Mouse (Mus musculus): ENCODE measurements around the gene Igfbp6. TPM values are rescaled to one million over a fixed set of nuclear protein-coding genes. Genes with fewer than 3 reads are reported as not detected.

Igfbp6 gene
- total RNA-seq, 2 experiments from 2014 or later = not detected

- ATAC-seq (replicated peaks; ENCODE audit: low FRiP score, poor library complexity, severe bottlenecking) = peak; percentile 68
Observed at GRCm38 (mm10) chr15:102107689-102108573, 36.2 kb upstream of the Igfbp6 start.

DNA sequence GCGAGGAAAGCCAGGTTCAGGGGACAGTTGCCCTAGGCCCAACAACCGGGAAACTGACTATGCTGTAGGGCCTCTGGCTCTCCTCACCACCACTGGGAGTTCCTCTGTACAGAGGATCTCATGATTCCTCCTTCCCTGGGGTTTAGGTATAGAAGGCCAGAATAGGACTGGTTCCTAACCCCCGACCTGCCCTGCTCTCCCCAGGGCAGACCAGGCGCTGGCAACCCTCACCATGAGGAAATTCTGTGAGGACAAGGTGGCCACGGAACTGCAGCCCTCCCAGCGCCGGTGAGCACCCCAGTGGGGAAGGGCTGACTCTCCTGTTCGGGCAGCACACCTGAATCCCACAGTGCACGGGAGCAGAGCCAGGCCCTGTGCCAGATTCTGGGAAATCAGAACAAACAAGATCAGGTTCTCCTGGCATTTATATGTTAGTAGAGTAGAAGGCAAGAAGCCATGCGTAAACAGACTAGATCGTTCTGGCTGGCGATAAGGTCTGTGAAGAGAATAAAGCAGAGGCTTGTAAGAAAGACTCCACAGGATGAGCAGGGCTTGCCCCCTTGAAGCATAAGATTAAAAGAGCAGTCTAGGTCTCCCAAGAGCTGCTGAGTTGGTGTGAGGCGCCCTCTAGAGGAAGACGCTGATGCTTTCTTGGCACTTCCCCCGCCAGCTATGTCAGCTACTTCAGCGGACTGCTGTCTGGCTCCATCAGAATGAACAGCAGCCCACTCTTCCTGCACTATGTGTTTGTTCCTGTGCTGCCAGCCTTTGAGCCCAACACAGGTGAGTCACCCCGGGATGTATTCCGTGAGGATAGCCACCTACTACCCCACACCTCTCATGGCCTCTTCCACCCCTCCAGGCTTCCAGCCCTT, 35.3 kb upstream of the Igfbp6 start:
- ATAC-seq (replicated peaks; ENCODE audit: low FRiP score, poor library complexity, severe bottlenecking) = no peak

GRCm38 (mm10) chr15:102110271-102110670, 33.9 kb upstream of the Igfbp6 start:
- ATAC-seq (replicated peaks; ENCODE audit: low FRiP score, poor library complexity, severe bottlenecking) = no peak

DNA sequence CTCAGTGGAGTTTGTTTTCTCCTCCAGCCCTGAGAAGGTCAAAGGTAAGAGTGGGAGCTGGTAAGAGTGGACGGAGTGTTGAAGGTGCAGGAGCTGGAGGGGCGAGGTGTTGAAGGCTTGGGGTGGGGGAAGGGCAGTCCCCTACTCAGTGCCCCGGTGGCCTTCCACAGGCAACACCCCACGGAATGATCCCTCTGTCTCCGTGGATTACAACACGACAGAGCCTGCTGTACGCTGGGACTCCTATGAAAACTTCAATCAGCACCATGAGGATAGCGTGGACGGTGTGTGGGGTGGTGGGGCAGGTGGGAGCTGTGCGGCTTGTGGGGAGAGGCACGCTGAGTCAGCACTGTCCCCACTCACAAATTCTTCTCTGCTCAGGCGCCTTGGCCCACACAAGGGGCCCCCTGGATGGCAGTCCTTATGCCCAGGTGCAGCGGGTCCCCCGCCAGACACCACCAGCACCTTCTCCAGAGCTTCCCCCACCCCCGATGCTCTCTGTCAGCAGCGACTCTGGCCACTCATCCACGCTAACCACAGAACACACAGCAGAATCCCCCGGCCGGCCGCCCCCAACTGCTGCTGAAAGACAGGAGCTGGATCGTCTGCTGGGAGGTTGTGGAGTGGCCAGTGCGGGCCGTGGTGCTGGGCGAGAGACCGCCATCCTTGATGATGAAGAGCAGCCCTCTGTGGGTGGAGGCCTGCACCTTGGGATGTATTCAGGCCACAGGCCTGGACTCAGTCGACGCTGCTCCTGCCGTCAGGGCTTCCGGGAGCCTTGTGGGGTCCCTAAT, 33.3 kb upstream of the Igfbp6 start:
- no peak for ATAC-seq (replicated peaks; ENCODE audit: low FRiP score, poor library complexity, severe bottlenecking)

- no peak for ATAC-seq (replicated peaks; ENCODE audit: low FRiP score, poor library complexity, severe bottlenecking)
Observed at GRCm38 (mm10) chr15:102111495-102111829, 32.7 kb upstream of the Igfbp6 start.

DNA sequence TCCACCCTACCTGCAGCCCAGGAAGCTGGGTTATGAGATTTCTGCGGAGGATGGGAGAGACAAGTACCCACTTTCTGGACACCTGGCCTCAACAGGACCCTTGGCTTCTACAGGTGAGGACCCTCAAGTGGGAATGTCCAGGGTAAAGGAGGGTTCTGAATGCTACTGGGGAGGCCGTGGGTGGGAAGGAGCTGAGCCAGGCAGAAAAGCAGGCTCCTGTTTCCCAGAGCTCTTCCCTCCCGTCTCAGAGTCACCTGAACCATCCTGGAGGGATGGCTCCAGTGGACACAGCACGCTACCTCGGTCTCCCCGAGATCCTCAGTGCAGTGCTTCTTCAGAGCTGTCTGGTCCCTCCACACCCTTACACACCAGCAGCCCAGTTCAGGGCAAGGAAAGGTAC, 32.0 kb upstream of the Igfbp6 start:
- no peak for ATAC-seq (replicated peaks; ENCODE audit: low FRiP score, poor library complexity, severe bottlenecking)

GRCm38 (mm10) chr15:102112827-102113226, 31.3 kb upstream of the Igfbp6 start:
- ATAC-seq (replicated peaks; ENCODE audit: low FRiP score, poor library complexity, severe bottlenecking) = no peak

DNA sequence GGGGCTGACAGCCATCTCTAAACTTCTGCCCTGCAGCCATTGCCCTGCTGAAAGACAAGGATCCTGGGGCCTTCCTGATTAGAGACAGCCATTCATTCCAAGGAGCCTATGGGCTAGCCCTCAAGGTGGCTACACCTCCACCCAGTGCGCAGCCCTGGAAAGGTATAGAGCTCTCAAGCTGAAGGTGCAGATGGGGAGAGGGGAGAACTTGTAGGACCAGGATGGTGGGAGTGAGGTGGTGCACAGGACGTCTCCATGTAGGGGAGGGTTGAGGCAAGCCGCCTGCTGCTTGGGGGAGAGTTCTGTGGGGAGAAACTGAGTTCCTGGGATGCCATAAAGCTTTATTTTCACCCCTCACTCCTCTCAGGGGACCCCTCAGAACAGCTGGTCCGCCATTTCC, 30.5 kb upstream of the Igfbp6 start:
- ATAC-seq (replicated peaks; ENCODE audit: low FRiP score, poor library complexity, severe bottlenecking) = no peak

DNA sequence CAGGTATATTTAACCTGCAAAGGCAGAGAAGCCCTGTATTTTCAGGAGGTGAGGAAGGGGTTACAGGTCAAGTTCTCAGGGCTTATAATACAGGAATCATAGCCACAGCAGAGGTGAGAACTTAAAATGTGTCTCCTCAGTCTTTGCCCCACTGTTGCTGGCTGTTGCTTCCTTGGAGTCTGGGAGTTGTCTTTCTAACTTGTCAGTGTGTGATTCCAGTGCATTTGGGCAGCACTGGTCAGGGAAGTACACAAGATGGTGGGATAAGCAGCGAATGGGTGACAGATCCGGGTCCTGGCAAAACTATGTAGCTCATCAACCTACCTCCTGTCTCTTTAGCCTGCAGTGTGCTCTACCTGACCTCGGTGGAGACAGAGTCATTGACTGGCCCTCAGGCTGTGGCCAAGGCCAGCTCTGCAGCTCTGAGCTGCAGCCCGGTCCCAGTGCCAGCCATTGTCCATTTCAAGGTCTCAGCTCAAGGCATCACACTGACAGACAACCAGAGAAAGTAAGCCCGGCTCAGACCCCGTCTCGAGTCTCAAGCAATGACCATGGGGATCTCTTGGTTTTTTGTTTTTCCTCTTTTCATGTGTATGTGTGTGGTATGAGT, 29.4 kb upstream of the Igfbp6 start:
- no peak for ATAC-seq (replicated peaks; ENCODE audit: low FRiP score, poor library complexity, severe bottlenecking)

- no peak for ATAC-seq (replicated peaks; ENCODE audit: low FRiP score, poor library complexity, severe bottlenecking)
Observed at GRCm38 (mm10) chr15:102115731-102116231, 28.4 kb upstream of the Igfbp6 start.

- ATAC-seq (replicated peaks; ENCODE audit: low FRiP score, poor library complexity, severe bottlenecking) = no peak
Observed at GRCm38 (mm10) chr15:102116753-102117415, 27.3 kb upstream of the Igfbp6 start.

GRCm38 (mm10) chr15:102117461-102118443, 26.4 kb upstream of the Igfbp6 start:
- ATAC-seq (replicated peaks; ENCODE audit: low FRiP score, poor library complexity, severe bottlenecking) = no peak

GRCm38 (mm10) chr15:102118591-102118990, 25.6 kb upstream of the Igfbp6 start:
- no peak for ATAC-seq (replicated peaks; ENCODE audit: low FRiP score, poor library complexity, severe bottlenecking)

GRCm38 (mm10) chr15:102119121-102119830, 24.9 kb upstream of the Igfbp6 start:
- no peak for ATAC-seq (replicated peaks; ENCODE audit: low FRiP score, poor library complexity, severe bottlenecking)

DNA sequence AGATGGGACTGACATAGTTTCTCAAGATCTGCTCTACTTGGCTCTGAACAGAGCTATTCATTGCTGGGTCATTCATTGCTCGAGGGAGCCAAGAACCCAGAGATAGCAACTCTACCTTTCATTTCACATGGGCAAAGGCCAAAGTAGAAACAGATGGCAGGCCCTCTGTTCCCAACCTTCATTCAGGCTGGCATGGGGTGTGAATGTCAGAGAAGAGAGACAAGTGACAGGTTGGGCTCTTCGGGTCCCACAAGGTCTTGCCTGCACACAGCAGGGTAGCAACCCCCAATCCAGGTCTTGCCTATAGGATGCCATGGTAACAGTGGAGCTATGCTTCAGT, 24.4 kb upstream of the Igfbp6 start:
- ATAC-seq (replicated peaks; ENCODE audit: low FRiP score, poor library complexity, severe bottlenecking) = no peak

DNA sequence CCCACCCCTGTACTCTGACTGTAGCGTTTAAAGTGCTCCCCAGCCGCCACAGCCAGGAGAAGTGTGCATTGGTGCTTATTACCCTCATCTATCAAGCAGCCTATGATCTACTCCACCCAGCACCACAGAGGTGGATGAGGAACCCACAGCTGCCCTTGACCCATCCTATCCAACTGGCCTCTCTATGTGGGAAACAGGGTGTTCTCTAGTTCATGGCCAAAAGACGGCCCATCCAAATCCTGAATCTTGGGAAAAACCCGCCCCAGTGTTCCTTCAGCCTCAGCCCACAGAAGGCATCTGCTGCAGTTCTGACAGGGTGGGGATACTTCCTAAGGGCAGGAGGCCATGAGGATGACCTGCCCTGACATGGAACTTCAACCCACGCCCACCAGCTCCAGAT, 23.6 kb upstream of the Igfbp6 start:
- ATAC-seq (replicated peaks; ENCODE audit: low FRiP score, poor library complexity, severe bottlenecking) = no peak

- ATAC-seq (replicated peaks; ENCODE audit: low FRiP score, poor library complexity, severe bottlenecking) = no peak
Observed at GRCm38 (mm10) chr15:102126303-102126702, 17.9 kb upstream of the Igfbp6 start.

Data from erythroid progenitor cell, adult 5-6 weeks (primary cell).